Mouse (Mus musculus) stomach, embryonic 16.5 days (tissue): ENCODE measurements around the gene Plekha8. TPM values are rescaled to one million over a fixed set of nuclear protein-coding genes. Genes with fewer than 3 reads are reported as not detected.

Source experiments
- ATAC-seq: fragments of 200-750 bp; cut with Nextera tagmentation; 2 replicates; pipeline ENCODE4 v1.8.0; 2017; ENCODE audit warnings: moderate number of reproducible peaks, moderate TSS enrichment; ENCODE audit not compliant: insufficient read depth, low FRiP score
- H3K27ac ChIP-seq: fragments of 300-500 bp; sonication (generic); 2 replicates; pipeline ENCODE4 v1.5.1; 2014; ENCODE audit warnings: low read length
- H3K27me3 ChIP-seq: fragments of 300-500 bp; sonication (generic); 2 replicates; pipeline ENCODE4 v1.6.1; 2014; ENCODE audit warnings: low read length, control low read depth, mixed read lengths; ENCODE audit not compliant: control insufficient read depth, insufficient read depth
- H3K36me3 ChIP-seq: fragments of 300-500 bp; sonication (generic); 2 replicates; pipeline ENCODE4 v1.6.1; 2014; ENCODE audit warnings: low read length; ENCODE audit not compliant: control insufficient read depth, insufficient read depth
- H3K4me1 ChIP-seq: fragments of 300-500 bp; sonication (generic); 2 replicates; pipeline ENCODE4 v1.6.1; 2014; ENCODE audit warnings: low read length, control low read depth, mixed read lengths; ENCODE audit not compliant: control insufficient read depth, insufficient read depth
- H3K4me2 ChIP-seq: fragments of 300-500 bp; sonication (generic); 2 replicates; pipeline ENCODE4 v1.6.1; 2014; ENCODE audit warnings: low read depth, low read length, mixed read lengths
- H3K4me3 ChIP-seq: fragments of 300-500 bp; sonication (generic); replicated peaks from 2 replicates; pipeline ENCODE4 v1.5.1; 2014; ENCODE audit warnings: mild to moderate bottlenecking, low read length
- H3K9ac ChIP-seq: fragments of 300-500 bp; sonication (generic); 2 replicates; pipeline ENCODE4 v1.6.1; 2014; ENCODE audit warnings: low read length
- H3K9me3 ChIP-seq: fragments of 300-500 bp; sonication (generic); replicated peaks from 2 replicates; pipeline ENCODE4 v1.6.1; 2016; ENCODE audit warnings: low read length, control low read depth; ENCODE audit not compliant: control insufficient read depth
- WGBS: fragments of 180-500 bp; shearing (Covaris S2); extraction: QIAGEN DNeasy Blood & Tissue Kit; methylation state at CpG from one replicate; pipeline ENCODE4 v1.1.7; 2014; 5-methylcytosine and 5-hydroxymethylcytosine counted together
- polyA plus RNA-seq: library from polyadenylated mRNA; unstranded; fragments of >200 nt; fragmentation: Nextera tagmentation; extraction: Ambion mirVana; gene quantifications from 2 replicates; pipeline ENCODE4 v1.2.1, GENCODE M21; 2015

The Plekha8 gene
- polyA plus RNA-seq, 1 experiment from 2014 or later = 5.3 TPM

DNA sequence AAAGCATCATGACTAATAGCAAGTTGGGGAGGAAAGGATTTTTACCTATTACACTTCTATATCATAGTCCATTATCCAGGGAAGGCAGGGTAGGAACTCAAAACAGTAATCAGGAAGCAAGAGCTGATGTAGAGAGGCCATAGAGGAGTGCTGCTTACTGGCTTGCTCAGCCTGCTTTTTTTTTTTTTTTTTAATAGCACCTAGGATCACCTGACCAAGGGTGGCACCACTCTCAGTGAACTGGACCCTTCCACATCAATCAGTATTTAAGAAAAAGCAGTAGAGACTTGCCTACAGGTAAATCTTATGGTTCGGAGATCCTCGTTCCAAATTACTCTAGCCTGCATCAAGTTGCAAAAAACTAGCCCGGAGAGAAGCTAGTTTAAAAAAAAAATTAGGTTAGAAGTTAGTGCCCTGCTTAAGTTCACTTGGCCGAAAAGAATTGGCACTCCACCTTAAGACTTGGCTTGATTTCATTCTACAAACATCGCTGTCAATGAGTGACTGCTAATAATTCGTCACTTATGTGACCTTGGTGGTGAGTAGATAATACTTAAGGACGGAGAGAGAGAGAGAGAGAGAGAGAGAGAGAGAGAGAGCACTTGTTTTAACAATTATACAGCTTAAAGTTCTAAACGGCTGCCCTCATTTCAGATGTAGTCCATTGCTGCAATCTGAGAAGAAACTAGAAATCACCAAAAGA is 994 bp upstream of the Plekha8 start:
- no peak for ATAC-seq
- Histone ChIP-seq H3K9me3 (no peaks in the 10 kb centered on the region), H3K27ac (peak overlapping the region; percentile 61; the same call in 1 of the 2 replicates), H3K9ac (peak overlapping the region; percentile 80; the same call in 1 of the 2 replicates), H3K4me3 (peak overlapping the region; percentile 72), H3K4me1 (peaks cover 19% of the 10 kb centered on the region; the same call in 1 of the 2 replicates), H3K4me2 (peak overlapping the region; percentile 63), H3K27me3 (no peaks in the 10 kb centered on the region), H3K36me3 (no peaks in the 10 kb centered on the region)
- WGBS = 45% methylated on average over 8 of the region's 8 CpGs

DNA sequence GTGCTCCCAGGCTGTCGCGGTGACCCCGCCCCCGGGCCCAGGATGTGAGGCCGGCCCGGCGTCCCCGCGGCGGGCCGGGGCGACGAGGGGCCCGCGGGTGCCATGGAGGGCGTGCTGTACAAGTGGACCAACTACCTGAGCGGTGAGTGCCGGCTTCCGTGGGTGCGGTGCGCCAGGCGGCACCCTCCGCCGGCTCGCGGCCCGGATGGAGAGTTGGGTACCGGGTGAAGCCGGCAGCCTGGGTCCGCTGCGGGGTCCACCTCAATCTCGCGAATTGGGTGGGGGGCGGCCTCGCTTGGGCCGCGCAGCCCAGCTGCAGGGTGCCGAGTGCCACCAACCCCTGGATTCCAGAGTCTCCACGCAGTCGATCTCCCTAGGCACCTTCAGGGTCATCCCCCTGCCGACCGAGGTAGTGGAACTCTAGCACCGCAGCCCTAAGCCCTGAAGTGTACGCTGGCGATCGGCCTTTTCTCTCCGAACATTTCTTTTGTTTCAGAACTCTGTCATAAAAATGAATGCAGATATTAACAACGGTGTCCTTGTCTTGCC is 493 bp downstream of the Plekha8 start:
- H3K9me3 ChIP-seq = no peaks in the 10 kb centered on the region
- WGBS = under 1% methylated on average over 47 of the region's 48 CpGs
- H3K4me3 ChIP-seq = peak overlapping the region; percentile 91
- peak overlapping the region; percentile 83 for H3K9ac ChIP-seq
- peak; percentile 18; the same call in 1 of the 2 replicates for ATAC-seq
- peaks cover 19% of the 10 kb centered on the region; the same call in 1 of the 2 replicates for H3K4me1 ChIP-seq
- H3K4me2 ChIP-seq = peak overlapping the region; percentile 79
- no peaks in the 10 kb centered on the region for H3K36me3 ChIP-seq
- H3K27me3 ChIP-seq = no peaks in the 10 kb centered on the region
- peak overlapping the region; percentile 73 for H3K27ac ChIP-seq

DNA sequence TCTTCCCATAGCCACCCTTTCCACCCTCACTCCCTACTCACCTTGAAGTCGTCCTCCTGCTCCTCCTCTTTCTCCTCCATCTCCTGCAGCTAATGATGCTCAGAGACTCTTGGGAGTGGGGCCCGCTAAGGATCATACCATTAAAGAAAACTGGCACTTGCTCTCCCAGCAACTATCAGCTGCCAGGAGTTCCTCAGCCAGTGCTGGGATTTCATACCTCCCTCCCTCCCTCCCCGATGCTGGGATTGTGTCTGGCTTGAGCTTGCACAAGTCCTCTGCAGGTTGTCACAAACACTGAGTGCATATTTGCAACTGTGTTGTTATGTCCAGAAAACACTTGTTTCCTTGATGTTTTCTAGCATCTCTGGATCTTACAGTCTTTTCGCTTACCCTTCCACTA is 2.3 kb downstream of the Plekha8 start, which contains the start of gene Fkbp14:
Gene Fkbp14 (minus strand): TSS at position 101 of the 400 bp plus-strand sequence.
- ATAC-seq = no peak
- no peaks in the 10 kb centered on the region for H3K9me3 ChIP-seq
- H3K36me3 ChIP-seq = no peaks in the 10 kb centered on the region
- 75% methylated on average over 4 of the region's 4 CpGs for WGBS
- H3K4me3 ChIP-seq = peak within 1 kb of the TSS; percentile 91; the same call in 1 of the 2 replicates
- H3K4me2 ChIP-seq = peak within 1 kb of the TSS; percentile 79
- H3K4me1 ChIP-seq = peaks cover 10% of the 10 kb centered on the region; the same call in 1 of the 2 replicates
- no peaks in the 10 kb centered on the region for H3K27me3 ChIP-seq
- H3K27ac ChIP-seq = no peak within 1 kb of the TSS
- no peak within 1 kb of the TSS for H3K9ac ChIP-seq

DNA sequence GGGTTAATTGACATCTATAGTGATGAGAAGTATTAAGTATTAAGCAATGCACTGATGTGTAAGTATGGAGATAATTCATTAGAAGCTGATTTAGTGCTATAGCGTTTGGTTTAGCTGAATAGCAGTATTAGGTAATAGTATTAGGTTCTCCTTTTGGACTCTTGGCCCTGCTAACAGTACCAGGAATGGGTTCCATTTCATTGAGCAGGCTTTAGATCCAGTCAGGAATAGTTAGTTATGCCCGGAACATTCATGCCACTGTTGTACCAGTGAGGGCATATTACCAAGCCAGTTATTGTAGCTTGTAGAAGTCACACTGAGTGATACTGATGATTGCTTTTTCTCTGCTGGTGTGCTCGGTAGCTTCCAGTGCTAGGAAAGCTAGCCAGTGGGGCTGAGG is 2.8 kb downstream of the Plekha8 start:
- ATAC-seq = no peak
- Histone ChIP-seq H3K9me3 (no peaks in the 10 kb centered on the region), H3K27ac (no peak overlapping the region), H3K36me3 (no peaks in the 10 kb centered on the region), H3K4me1 (peaks cover 10% of the 10 kb centered on the region; the same call in 1 of the 2 replicates), H3K4me2 (no peak overlapping the region), H3K27me3 (no peaks in the 10 kb centered on the region), H3K4me3 (no peak overlapping the region), H3K9ac (no peak overlapping the region)
- WGBS = 88% methylated on average over 3 of the region's 3 CpGs

DNA sequence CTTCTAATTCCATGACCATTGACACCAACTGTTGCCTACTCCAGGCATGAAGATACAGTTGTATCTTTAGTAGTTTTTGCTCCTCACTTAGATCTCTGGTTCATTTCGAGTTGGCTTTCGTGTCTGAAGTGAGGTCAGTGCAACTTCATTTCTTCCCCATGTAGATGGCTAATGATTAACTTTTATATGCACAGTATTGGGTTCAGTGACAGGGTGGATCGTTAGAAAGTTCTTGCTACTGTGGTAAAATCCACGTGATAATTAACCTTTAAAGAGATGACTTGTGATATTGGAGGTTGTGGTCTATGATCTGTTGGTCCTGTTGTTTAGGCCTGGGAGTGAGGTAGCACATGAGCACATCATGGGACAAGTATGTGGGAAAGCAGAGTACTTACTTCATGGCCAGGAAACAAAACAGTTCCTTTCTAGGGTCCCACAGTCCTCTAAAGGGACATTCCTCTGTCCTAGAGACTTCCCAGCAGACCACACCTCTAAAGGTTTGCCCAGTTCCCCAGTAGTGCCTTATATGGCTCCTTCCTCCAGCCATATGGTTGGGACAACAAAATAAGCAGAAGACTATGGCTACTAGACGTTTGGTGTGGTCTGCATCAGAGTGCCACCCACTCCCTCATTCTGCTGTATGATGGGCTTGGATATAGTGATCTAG is 5.9 kb downstream of the Plekha8 start:
- Histone ChIP-seq H3K4me2 (no peak overlapping the region), H3K4me3 (no peak overlapping the region), H3K27me3 (no peaks in the 10 kb centered on the region), H3K4me1 (peaks cover 8% of the 10 kb centered on the region; the same call in 1 of the 2 replicates), H3K27ac (no peak overlapping the region), H3K36me3 (no peaks in the 10 kb centered on the region), H3K9me3 (peaks cover 3% of the 10 kb centered on the region; the same call in 1 of the 2 replicates), H3K9ac (no peak overlapping the region)
- ATAC-seq = no peak
- WGBS = 60% methylated on average over 5 of the region's 5 CpGs

DNA sequence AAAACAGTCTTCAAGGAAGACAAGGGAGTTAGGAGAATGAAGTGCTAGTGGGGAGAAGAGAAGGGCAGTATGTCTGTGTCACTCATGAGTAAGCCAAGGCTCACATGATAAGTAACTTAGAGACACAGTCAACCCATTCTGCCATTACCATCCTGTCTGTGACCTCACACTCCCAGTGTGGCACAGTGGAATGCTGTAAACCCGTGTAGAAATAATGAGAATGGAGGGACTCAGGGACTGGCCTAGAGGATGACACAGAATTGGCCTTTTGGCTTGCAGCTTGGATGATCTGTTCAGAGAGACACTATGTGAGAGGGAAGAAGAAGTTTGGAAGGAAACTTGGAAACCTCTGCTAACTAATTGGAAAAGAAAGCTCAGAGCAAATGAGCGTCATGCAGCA is 8.0 kb downstream of the Plekha8 start:
- Histone ChIP-seq H3K27ac (no peak overlapping the region), H3K27me3 (no peaks in the 10 kb centered on the region), H3K9ac (no peak overlapping the region), H3K4me3 (no peak overlapping the region), H3K9me3 (peaks cover 3% of the 10 kb centered on the region; the same call in 1 of the 2 replicates), H3K36me3 (no peaks in the 10 kb centered on the region), H3K4me1 (no peaks in the 10 kb centered on the region), H3K4me2 (no peak overlapping the region)
- 89% methylated on average over 2 of the region's 2 CpGs for WGBS
- ATAC-seq = no peak

DNA sequence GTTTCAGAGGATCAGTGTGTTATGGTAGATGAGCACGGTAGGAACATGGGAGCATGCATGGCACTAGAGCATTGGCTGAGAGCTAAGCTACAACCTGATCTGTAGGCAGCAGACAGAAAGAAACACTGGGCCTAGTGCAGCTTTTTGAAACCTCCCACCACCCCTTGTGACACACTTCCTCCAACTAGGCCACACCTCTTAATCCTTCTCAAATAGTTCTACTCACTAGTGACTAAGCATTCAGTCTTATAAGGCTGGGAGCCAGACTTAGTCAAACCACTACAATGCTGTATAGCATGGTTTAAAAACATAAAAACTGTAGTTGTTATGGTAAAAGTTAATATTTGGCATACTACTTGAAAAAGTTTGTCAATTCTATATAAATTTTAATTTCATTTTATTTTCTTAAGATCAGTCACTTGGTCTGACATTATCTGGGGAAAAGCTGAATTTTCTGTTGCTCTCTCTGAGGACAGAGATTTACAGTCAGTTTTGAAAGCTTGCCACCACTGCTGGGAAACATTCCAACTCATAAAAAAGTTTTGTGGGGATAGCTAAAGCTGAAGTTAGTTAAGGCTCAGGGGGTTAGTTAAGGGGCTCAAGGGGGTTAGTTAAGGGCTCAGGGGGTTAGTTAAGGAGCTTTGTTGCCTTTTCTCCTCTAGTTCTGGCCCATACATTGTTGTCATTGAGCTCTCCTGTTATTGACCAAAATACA is 9.2 kb downstream of the Plekha8 start:
- no peak overlapping the region for H3K27ac ChIP-seq
- 97% methylated on average over 1 of the region's 1 CpGs for WGBS
- no peak for ATAC-seq

DNA sequence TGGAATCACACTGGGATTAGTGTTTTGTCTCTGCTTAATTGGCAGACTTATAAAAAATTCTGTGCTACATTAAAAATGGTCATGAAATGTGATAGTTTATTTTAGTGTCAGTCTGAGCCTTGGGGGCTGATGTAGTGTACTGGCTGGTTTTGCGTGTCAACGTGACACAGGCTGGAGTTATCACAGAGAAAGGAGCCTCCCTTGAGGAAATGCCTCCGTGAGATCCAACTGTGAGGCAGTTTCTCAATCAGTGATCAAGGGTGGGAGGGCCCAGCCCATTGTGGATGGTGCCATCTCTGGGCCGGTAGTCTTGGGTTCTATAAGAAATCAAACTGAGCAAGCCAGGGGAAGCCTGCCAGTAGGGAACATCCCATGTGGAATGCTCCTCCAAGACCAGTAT is 11.3 kb downstream of the Plekha8 start:
- Histone ChIP-seq H3K4me1 (no peaks in the 10 kb centered on the region), H3K9me3 (peaks cover 7% of the 10 kb centered on the region; the same call in 1 of the 2 replicates), H3K4me3 (no peak overlapping the region), H3K36me3 (no peaks in the 10 kb centered on the region), H3K27ac (no peak overlapping the region), H3K27me3 (no peaks in the 10 kb centered on the region), H3K4me2 (no peak overlapping the region), H3K9ac (no peak overlapping the region)
- WGBS = 53% methylated on average over 4 of the region's 4 CpGs
- ATAC-seq = no peak

More for the DNA sequence above, 9.2 kb downstream of the Plekha8 start:
- H3K9ac ChIP-seq = no peak overlapping the region
- H3K27me3 ChIP-seq = no peaks in the 10 kb centered on the region
- H3K4me2 ChIP-seq = no peak overlapping the region
- H3K36me3 ChIP-seq = no peaks in the 10 kb centered on the region
- H3K9me3 ChIP-seq = peaks cover 3% of the 10 kb centered on the region; the same call in 1 of the 2 replicates
- H3K4me1 ChIP-seq = no peaks in the 10 kb centered on the region
- no peak overlapping the region for H3K4me3 ChIP-seq
